Mouse (Mus musculus) heart, embryonic 13.5 days (tissue): ENCODE measurements around the gene Lmnb2. TPM values are rescaled to one million over a fixed set of nuclear protein-coding genes. Genes with fewer than 3 reads are reported as not detected.

Experiments used
- ATAC-seq: fragments of 200-750 bp; cut with Nextera tagmentation; 2 replicates; pipeline ENCODE4 v1.8.0; 2017; ENCODE audit warnings: moderate TSS enrichment; ENCODE audit not compliant: insufficient number of reproducible peaks, low FRiP score, low TSS enrichment; ENCODE audit errors: extremely low read depth
- H3K27ac ChIP-seq: fragments of 300-500 bp; sonication (generic); replicated peaks from 2 replicates; pipeline ENCODE4 v1.5.1; 2015; ENCODE audit warnings: moderate library complexity, mild to moderate bottlenecking, inconsistent platforms
- H3K27me3 ChIP-seq: fragments of 300-500 bp; sonication (generic); replicated peaks from 2 replicates; pipeline ENCODE4 v1.6.1; 2015; ENCODE audit warnings: mild to moderate bottlenecking, inconsistent platforms
- H3K36me3 ChIP-seq: fragments of 300-500 bp; sonication (generic); 2 replicates; pipeline ENCODE4 v1.6.1; 2015; ENCODE audit warnings: mild to moderate bottlenecking, inconsistent platforms
- H3K4me1 ChIP-seq: fragments of 300-500 bp; sonication (generic); 2 replicates; pipeline ENCODE4 v1.6.1; 2015; ENCODE audit warnings: inconsistent platforms
- H3K4me2 ChIP-seq: fragments of 300-500 bp; sonication (generic); 2 replicates; pipeline ENCODE4 v1.6.1; 2015; ENCODE audit warnings: inconsistent platforms, mild to moderate bottlenecking, moderate library complexity
- H3K4me3 ChIP-seq: fragments of 300-500 bp; sonication (generic); 2 replicates; pipeline ENCODE4 v1.5.1; 2015; ENCODE audit warnings: moderate library complexity, mild to moderate bottlenecking, inconsistent platforms
- H3K9ac ChIP-seq: fragments of 300-500 bp; sonication (generic); 2 replicates; pipeline ENCODE4 v1.6.1; 2015; ENCODE audit warnings: inconsistent platforms, mild to moderate bottlenecking, moderate library complexity
- H3K9me3 ChIP-seq: fragments of 300-500 bp; sonication (generic); 2 replicates; pipeline ENCODE4 v1.6.1; 2016; ENCODE audit warnings: inconsistent platforms
- WGBS: fragments of 180-500 bp; shearing (Covaris S2); methylation state at CpG from one replicate; pipeline ENCODE4 v1.1.7; 2015; ENCODE audit warnings: mixed read lengths; 5-methylcytosine and 5-hydroxymethylcytosine counted together
- polyA plus RNA-seq: library from polyadenylated mRNA; unstranded; fragments of >200 nt; fragmentation: Nextera tagmentation; extraction: Ambion mirVana; gene quantifications from 2 replicates; pipeline ENCODE4 v1.2.1, GENCODE M21; 2015

The Lmnb2 gene
- polyA plus RNA-seq, 1 experiment from 2014 or later, result 24.8 TPM

GRCm38 (mm10) chr10:80896581-80897485 lies 21.2 kb downstream of the Lmnb2 start:
- Histone ChIP-seq H3K4me3 (no peak overlapping the region), H3K9me3 (no peaks in the 10 kb centered on the region), H3K36me3 (peaks cover 16% of the 10 kb centered on the region), H3K27ac (no peak overlapping the region), H3K4me1 (peaks cover 23% of the 10 kb centered on the region), H3K4me2 (no peak overlapping the region), H3K9ac (0 out of 2 replicates have a peak overlapping the region, but pooled peaks have one; percentile 33), H3K27me3 (no peaks in the 10 kb centered on the region)
- WGBS, result 64% methylated on average over 24 of the region's 24 CpGs
- ATAC-seq, result no peak

GRCm38 (mm10) chr10:80895697-80896096 lies 22.3 kb downstream of the Lmnb2 start:
- peaks cover 5% of the 10 kb centered on the region for H3K27me3 ChIP-seq
- 80% methylated on average over 6 of the region's 6 CpGs for WGBS
- no peak overlapping the region for H3K9ac ChIP-seq
- H3K4me3 ChIP-seq, result no peak overlapping the region
- H3K27ac ChIP-seq, result no peak overlapping the region
- no peaks in the 10 kb centered on the region for H3K9me3 ChIP-seq
- H3K4me1 ChIP-seq, result peaks cover 20% of the 10 kb centered on the region
- peaks cover 16% of the 10 kb centered on the region for H3K36me3 ChIP-seq
- no peak for ATAC-seq
- no peak overlapping the region for H3K4me2 ChIP-seq

- Histone ChIP-seq H3K36me3 (peaks cover 16% of the 10 kb centered on the region), H3K27ac (no peak overlapping the region), H3K4me3 (no peak overlapping the region), H3K9ac (no peak overlapping the region), H3K4me2 (no peak overlapping the region), H3K27me3 (peaks cover 11% of the 10 kb centered on the region), H3K9me3 (no peaks in the 10 kb centered on the region), H3K4me1 (peaks cover 20% of the 10 kb centered on the region)
- ATAC-seq, result no peak
- WGBS, result 84% methylated on average over 7 of the region's 7 CpGs
Measured at GRCm38 (mm10) chr10:80895100-80895499, 22.9 kb downstream of the Lmnb2 start.

DNA sequence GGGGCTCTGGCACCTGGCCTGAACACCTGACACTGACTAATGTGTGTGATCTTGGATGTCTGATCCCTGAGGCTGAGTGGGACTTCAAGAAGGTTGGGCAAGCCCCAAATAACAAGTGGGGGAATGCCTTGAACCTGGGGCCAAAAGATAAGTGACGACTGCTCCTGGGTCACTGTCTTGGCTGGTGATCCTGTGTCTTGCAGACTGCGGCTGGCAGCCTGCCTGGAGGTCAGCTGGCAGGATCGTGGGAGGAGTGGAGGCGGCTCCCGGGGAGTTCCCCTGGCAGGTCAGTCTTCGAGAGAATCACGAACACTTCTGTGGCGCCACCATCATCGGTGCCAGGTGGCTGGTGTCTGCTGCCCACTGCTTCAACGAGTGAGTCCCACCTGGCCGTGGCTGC lies 30.9 kb downstream of the Lmnb2 start:
- Histone ChIP-seq H3K4me2 (no peak overlapping the region), H3K9me3 (no peaks in the 10 kb centered on the region)
- no peak for ATAC-seq

GRCm38 (mm10) chr10:80881301-80881700 lies 36.7 kb downstream of the Lmnb2 start:
- Histone ChIP-seq H3K4me3 (no peak overlapping the region), H3K27me3 (peaks cover 25% of the 10 kb centered on the region), H3K4me2 (no peak overlapping the region), H3K27ac (no peak overlapping the region), H3K9me3 (no peaks in the 10 kb centered on the region), H3K9ac (no peak overlapping the region), H3K36me3 (no peaks in the 10 kb centered on the region), H3K4me1 (peaks cover 8% of the 10 kb centered on the region)
- 21% methylated on average over 10 of the region's 10 CpGs for WGBS
- no peak for ATAC-seq

More for the DNA sequence above, 30.9 kb downstream of the Lmnb2 start:
- Histone ChIP-seq H3K27me3 (peaks cover 67% of the 10 kb centered on the region), H3K4me3 (no peak overlapping the region), H3K4me1 (peaks cover 4% of the 10 kb centered on the region; the same call in 1 of the 2 replicates), H3K36me3 (no peaks in the 10 kb centered on the region), H3K9ac (no peak overlapping the region), H3K27ac (no peak overlapping the region)
- whole genome bisulfite sequencing, result 44% methylated on average over 11 of the region's 11 CpGs

- peaks cover 8% of the 10 kb centered on the region for H3K4me1 ChIP-seq
- H3K4me3 ChIP-seq, result no peak overlapping the region
- 55% methylated on average over 2 of the region's 2 CpGs for WGBS
- H3K27me3 ChIP-seq, result peaks cover 23% of the 10 kb centered on the region
- H3K9ac ChIP-seq, result no peak overlapping the region
- no peaks in the 10 kb centered on the region for H3K9me3 ChIP-seq
- H3K36me3 ChIP-seq, result no peaks in the 10 kb centered on the region
- ATAC-seq, result no peak
- no peak overlapping the region for H3K27ac ChIP-seq
- H3K4me2 ChIP-seq, result no peak overlapping the region
Measured at GRCm38 (mm10) chr10:80880901-80881300, 37.1 kb downstream of the Lmnb2 start.

- no peaks in the 10 kb centered on the region for H3K36me3 ChIP-seq
- H3K9ac ChIP-seq, result 0 out of 2 replicates have a peak overlapping the region, but pooled peaks have one; percentile 14
- no peak for ATAC-seq
- peaks cover 16% of the 10 kb centered on the region for H3K27me3 ChIP-seq
- H3K9me3 ChIP-seq, result no peaks in the 10 kb centered on the region
- WGBS, result 10% methylated on average over 5 of the region's 5 CpGs
- no peak overlapping the region for H3K27ac ChIP-seq
- H3K4me1 ChIP-seq, result peaks cover 8% of the 10 kb centered on the region
- no peak overlapping the region for H3K4me2 ChIP-seq
- H3K4me3 ChIP-seq, result no peak overlapping the region
Measured at GRCm38 (mm10) chr10:80880131-80880641, 37.9 kb downstream of the Lmnb2 start.

DNA sequence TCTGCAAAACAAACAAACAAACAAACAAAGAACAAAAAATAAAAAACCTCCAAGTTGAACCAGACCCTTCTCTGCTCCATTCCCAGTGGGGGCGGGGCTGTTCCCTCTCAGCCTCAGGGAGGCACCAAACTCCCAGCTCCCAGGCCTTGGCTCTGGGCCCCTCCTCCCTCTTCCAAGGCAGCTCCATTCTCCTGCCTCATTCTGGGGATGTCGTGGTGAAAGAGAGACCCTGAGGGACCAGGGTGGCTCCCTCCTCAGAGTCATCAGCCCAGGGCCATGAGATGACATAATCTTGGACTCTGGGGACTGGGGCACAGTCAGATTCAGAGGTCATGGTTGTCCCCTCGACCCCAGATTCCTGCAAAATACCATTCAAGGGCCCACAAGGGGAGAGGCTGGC lies 41.5 kb downstream of the Lmnb2 start:
- H3K4me2 ChIP-seq, result no peak overlapping the region
- H3K9me3 ChIP-seq, result no peaks in the 10 kb centered on the region
- H3K4me3 ChIP-seq, result no peak overlapping the region
- no peak overlapping the region for H3K27ac ChIP-seq
- peaks cover 19% of the 10 kb centered on the region for H3K27me3 ChIP-seq
- H3K4me1 ChIP-seq, result peaks cover 8% of the 10 kb centered on the region
- ATAC-seq, result no peak
- WGBS, result 28% methylated on average over 3 of the region's 3 CpGs
- H3K36me3 ChIP-seq, result no peaks in the 10 kb centered on the region
- H3K9ac ChIP-seq, result peak overlapping the region; percentile 38; the same call in 1 of the 2 replicates

DNA sequence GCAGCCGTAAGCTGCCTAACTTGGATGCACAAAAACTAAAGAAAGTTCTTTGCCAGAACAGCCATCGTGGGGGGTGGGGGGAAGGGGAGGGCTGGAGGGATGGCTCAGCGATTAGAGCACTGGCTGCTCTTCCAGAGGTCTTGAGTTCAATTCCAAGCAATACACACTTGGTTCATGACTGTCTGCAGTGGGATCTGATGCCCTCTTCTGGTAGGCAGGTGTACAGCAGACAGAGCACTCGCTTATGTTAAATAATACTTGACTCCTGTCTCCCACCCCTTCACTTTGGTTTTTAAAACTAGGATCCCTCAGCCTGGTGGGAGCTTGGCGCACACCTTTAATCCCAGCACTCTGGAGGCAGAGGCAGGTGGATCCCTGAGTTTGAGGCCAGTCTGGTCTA lies 42.0 kb downstream of the Lmnb2 start:
- peaks cover 25% of the 10 kb centered on the region for H3K27me3 ChIP-seq
- no peak overlapping the region for H3K27ac ChIP-seq
- no peak for ATAC-seq
- WGBS, result 22% methylated on average over 5 of the region's 5 CpGs
- no peak overlapping the region for H3K4me2 ChIP-seq
- H3K36me3 ChIP-seq, result no peaks in the 10 kb centered on the region
- no peaks in the 10 kb centered on the region for H3K9me3 ChIP-seq
- peak overlapping the region; percentile 41; the same call in 1 of the 2 replicates for H3K9ac ChIP-seq
- H3K4me3 ChIP-seq, result no peak overlapping the region
- peaks cover 8% of the 10 kb centered on the region for H3K4me1 ChIP-seq

DNA sequence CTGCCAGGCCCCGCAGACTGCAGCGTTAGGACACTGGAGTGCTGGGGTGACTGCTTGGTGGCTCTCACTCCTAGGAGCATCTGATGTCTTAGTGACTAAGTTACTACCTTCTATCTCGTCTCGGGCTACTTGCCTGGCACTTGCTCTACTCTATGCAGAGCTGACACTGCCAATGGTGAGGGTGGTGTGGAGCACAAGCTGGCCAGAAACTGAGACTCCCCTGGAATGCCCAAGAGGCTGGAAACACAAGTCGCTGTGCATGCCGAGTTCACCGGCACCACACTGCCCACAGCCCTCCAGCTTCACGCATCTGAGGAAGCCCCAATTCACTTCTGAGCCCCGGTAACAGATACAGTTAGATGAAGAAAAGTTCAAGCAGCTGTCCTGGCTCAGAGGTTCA lies 44.0 kb downstream of the Lmnb2 start:
- Histone ChIP-seq H3K4me1 (peaks cover 8% of the 10 kb centered on the region), H3K36me3 (no peaks in the 10 kb centered on the region), H3K9me3 (no peaks in the 10 kb centered on the region), H3K4me2 (no peak overlapping the region), H3K4me3 (no peak overlapping the region), H3K9ac (0 out of 2 replicates have a peak overlapping the region, but pooled peaks have one; percentile 7), H3K27me3 (peaks cover 26% of the 10 kb centered on the region), H3K27ac (no peak overlapping the region)
- 68% methylated on average over 9 of the region's 9 CpGs for WGBS
- ATAC-seq, result no peak

DNA sequence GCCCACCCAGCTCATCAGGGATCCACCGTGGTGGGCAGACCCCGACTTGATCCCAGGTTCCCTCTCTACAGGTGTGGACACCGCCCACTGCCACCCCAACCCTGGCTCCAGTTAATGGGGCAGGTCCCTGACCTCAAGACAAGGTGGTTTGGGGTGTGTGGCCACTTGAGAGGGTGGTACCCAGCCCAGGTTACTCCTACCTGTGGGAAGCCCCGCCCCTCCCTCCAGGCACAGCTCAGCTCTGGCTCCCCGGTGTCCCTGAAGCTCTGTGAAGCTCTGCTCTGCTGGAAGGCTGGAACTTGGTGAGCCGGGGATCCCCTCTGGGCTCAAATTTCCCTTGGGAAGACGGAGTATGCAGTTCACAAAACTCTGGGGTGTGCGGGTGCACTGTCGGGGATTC lies 46.5 kb downstream of the Lmnb2 start, which contains the start of gene Tmprss9:
Gene Tmprss9 (plus strand): TSS at position 268 of the 400 bp plus-strand sequence.
- WGBS, result 25% methylated on average over 9 of the region's 9 CpGs
- no peaks in the 10 kb centered on the region for H3K9me3 ChIP-seq
- H3K4me1 ChIP-seq, result peaks cover 2% of the 10 kb centered on the region; the same call in 1 of the 2 replicates
- H3K27ac ChIP-seq, result no peak within 1 kb of the TSS
- no peak within 1 kb of the TSS for H3K4me2 ChIP-seq
- peaks cover 26% of the 10 kb centered on the region for H3K27me3 ChIP-seq
- H3K9ac ChIP-seq, result 0 out of 2 replicates have a peak within 1 kb of the TSS, but pooled peaks have one; percentile 33
- H3K4me3 ChIP-seq, result no peak within 1 kb of the TSS
- ATAC-seq, result no peak
- H3K36me3 ChIP-seq, result peaks cover 20% of the 10 kb centered on the region
